Mouse (Mus musculus): ENCODE data around the gene Gabra4. TPM values are rescaled to one million over a fixed set of nuclear protein-coding genes. Genes with fewer than 3 reads are reported as not detected.

Gabra4 gene
- polyA plus RNA-seq (2012; rRNA removed): 0.31 and 0.37 TPM in 2 replicates

DNA sequence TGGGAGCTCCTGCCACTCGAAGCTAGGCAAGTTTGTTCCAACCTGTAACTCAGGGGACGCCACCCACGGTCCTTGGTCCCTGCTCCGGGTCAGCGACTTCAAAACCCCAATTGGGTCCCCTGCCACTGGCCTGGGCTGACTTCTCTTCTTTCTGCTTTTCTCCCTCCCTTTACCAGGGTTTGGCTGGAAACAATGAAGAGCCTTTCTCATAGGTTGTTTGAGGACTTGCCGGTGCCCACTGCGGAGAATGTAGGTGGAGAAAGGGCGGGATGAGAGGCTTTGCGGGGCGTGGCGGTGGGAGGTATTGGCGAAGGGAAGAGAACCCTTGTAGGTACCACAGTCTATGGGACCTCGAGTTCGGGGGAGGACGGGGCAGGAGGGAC, at the start of gene Gabra4:
TSS of gene Gabra4 (minus strand) at position 194 of the 383 bp plus-strand sequence.
- no peaks in the 10 kb centered on the region for H3K4me1 ChIP-seq (ENCODE audit: control insufficient read depth, insufficient read depth, low read length)

DNA sequence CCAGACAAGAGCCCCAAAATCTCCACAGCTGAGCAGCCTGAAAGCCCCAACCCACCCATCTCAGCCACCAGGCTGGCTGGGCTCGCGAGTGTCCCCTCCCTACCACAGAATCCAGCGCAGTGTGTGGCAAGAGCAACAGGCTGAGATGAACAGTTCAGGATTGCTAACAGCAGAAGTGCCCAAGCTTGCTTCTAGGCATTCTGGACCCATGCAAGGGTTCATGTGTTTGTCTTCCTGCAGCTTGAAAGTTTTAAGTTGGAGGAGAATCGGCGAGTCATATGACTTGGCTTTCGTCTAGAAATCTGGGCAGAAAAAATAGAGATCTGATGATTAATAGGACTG, 43.1 kb upstream of the Gabra4 start:
- Histone ChIP-seq H3K36me3 (ENCODE audit: control insufficient read depth, insufficient read depth, low read length) (no peaks in the 10 kb centered on the region), H3K4me1 (ENCODE audit: control insufficient read depth, insufficient read depth, low read length) (no peaks in the 10 kb centered on the region), H3K4me3 (ENCODE audit: insufficient read depth, low read depth, low read length) (peak overlapping the region; percentile 21; the same call in 1 of the 2 replicates), H3K27me3 (replicated peaks; ENCODE audit: control insufficient read depth, insufficient read depth, low read length) (no peaks in the 10 kb centered on the region), H3K27ac (ENCODE audit: insufficient read depth, low read depth, low read length) (no peak overlapping the region)
- no peak for DNase-seq
- TF ChIP-seq POLR2A (IDR thresholded peaks at IDR 0.05; ENCODE audit: low read depth, low read length) (no peak), CTCF (conservative IDR thresholded peaks at IDR 0.05; ENCODE audit: insufficient read depth, insufficient read length, low read depth, low read length) (no peak)
- WGBS: 1% methylated on average over 6 of the region's 6 CpGs

More for the DNA sequence above, at the start of gene Gabra4:
- H3K27me3 ChIP-seq (replicated peaks; ENCODE audit: control insufficient read depth, insufficient read depth, low read length): no peaks in the 10 kb centered on the region
- WGBS: under 1% methylated on average over 15 of the region's 15 CpGs
- no peak for TF ChIP-seq CTCF (conservative IDR thresholded peaks at IDR 0.05; ENCODE audit: insufficient read depth, insufficient read length, low read depth, low read length)
- no peak for TF ChIP-seq POLR2A (IDR thresholded peaks at IDR 0.05; ENCODE audit: low read depth, low read length)
- H3K4me3 ChIP-seq (ENCODE audit: insufficient read depth, low read depth, low read length): peak within 1 kb of the TSS; percentile 36; the same call in 1 of the 2 replicates
- H3K27ac ChIP-seq (ENCODE audit: insufficient read depth, low read depth, low read length): no peak within 1 kb of the TSS
- H3K36me3 ChIP-seq (ENCODE audit: control insufficient read depth, insufficient read depth, low read length): no peaks in the 10 kb centered on the region
- DNase-seq: peak; percentile 18

DNA sequence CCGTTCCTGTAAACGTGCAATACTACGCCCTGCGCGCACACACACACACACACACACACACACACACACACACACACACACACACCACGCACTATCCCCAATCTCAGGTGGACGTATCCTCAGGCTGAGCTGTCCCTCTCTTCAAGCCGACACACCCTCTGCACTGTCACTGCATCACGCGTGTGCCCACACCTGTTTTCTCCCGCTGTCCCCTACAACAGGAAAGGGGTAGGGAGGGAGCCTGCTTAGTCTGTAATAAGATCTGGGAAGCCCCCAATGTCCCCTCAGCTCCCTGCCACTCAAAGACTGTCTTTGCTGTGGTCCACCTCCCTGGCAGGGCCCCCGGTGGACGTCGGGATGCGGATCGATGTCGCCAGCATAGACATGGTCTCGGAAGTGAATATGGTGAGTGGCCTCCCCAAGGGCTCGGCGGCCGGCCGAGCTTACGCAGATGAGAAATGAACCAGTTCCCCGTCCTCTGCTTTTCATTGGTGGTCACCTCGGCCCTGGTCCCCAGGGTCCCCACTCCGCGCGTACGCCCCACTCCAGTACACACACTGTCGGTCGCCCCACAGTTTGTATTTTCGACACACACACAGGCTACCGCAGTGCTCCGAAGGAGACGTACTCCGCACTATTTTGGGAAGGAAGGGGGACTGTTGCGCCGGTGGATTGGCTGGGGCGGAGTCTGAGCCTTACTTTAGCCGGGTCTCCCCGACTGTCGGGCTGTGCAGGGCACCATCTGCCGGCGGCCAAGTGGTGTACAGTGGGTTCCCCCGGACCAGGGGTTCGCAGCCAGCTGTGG, 42.6 kb upstream of the Gabra4 start:
- DNase-seq: peak; percentile 7
- peak overlapping the region; percentile 21; the same call in 1 of the 2 replicates for H3K4me3 ChIP-seq (ENCODE audit: insufficient read depth, low read depth, low read length)
- under 1% methylated on average over 46 of the region's 46 CpGs for WGBS

DNA sequence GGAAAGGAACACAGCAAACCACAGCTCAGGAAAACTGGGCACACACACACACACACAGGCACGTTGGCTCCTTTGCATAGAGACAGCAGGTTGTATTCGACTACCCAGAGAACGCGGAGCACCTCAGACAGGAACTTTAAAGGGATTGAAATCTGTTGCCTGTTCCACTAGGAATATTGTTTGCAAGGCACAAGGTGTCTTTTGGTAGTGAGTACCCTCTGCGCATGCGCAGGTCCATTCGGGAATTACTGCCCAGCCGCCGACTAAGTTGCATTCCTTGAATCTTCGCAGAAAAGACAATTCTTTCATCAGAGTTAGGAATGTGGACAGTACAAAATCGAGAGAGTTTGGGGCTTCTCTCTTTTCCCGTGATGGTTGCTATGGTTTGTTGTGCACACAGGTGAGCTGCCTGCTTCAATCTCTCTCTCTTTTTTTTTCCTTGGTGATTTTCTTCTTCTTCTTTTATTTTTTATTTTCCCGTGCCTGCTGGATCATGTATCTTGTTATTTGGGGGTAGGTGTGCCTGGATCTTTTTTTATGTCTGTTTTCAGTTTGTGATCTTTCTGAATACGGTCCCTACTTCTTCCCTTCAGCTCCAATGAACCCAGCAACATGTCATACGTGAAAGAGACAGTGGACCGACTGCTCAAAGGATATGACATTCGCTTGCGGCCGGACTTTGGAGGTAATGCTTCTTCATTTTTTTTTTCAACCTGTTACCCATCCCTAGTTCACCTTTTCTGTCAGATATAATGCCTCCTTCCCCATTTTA, 41.8 kb upstream of the Gabra4 start:
- H3K36me3 ChIP-seq (ENCODE audit: control insufficient read depth, insufficient read depth, low read length): no peaks in the 10 kb centered on the region
- H3K4me1 ChIP-seq (ENCODE audit: control insufficient read depth, insufficient read depth, low read length): no peaks in the 10 kb centered on the region
- under 1% methylated on average over 19 of the region's 19 CpGs for WGBS
- no peak overlapping the region for H3K4me3 ChIP-seq (ENCODE audit: insufficient read depth, low read depth, low read length)
- peak; percentile 22 for DNase-seq
- no peak overlapping the region for H3K27ac ChIP-seq (ENCODE audit: insufficient read depth, low read depth, low read length)
- TF ChIP-seq CTCF (conservative IDR thresholded peaks at IDR 0.05; ENCODE audit: insufficient read depth, insufficient read length, low read depth, low read length) (no peak), POLR2A (IDR thresholded peaks at IDR 0.05; ENCODE audit: low read depth, low read length) (no peak)
- no peaks in the 10 kb centered on the region for H3K27me3 ChIP-seq (replicated peaks; ENCODE audit: control insufficient read depth, insufficient read depth, low read length)

More for the DNA sequence above, 42.6 kb upstream of the Gabra4 start:
- Histone ChIP-seq H3K4me1 (ENCODE audit: control insufficient read depth, insufficient read depth, low read length) (no peaks in the 10 kb centered on the region), H3K36me3 (ENCODE audit: control insufficient read depth, insufficient read depth, low read length) (no peaks in the 10 kb centered on the region), H3K27ac (ENCODE audit: insufficient read depth, low read depth, low read length) (no peak overlapping the region), H3K27me3 (replicated peaks; ENCODE audit: control insufficient read depth, insufficient read depth, low read length) (no peaks in the 10 kb centered on the region)
- TF ChIP-seq CTCF (conservative IDR thresholded peaks at IDR 0.05; ENCODE audit: insufficient read depth, insufficient read length, low read depth, low read length): no peak
- no peak for TF ChIP-seq POLR2A (IDR thresholded peaks at IDR 0.05; ENCODE audit: low read depth, low read length)

DNA sequence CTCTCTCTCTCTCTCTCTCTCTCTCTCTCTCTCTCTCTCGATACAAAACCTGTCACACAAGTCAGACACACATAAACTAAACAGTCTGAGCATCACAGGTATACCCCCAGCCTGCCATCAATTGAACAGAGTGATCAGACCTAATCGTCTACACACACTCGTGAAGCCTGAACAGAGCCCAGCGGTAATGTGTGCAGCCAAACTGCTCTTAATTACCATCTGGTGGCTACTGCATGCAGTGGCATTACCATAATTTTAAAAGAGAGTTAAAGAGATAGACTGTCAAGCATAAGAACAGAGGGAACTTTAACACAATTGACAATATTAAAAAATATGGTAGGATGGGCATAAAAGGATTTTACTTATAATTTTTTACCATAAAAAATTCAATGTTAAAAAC, 7.5 kb upstream of the Gabra4 start:
- Histone ChIP-seq H3K27ac (ENCODE audit: insufficient read depth, low read depth, low read length) (no peak overlapping the region), H3K4me1 (ENCODE audit: control insufficient read depth, insufficient read depth, low read length) (no peaks in the 10 kb centered on the region), H3K36me3 (ENCODE audit: control insufficient read depth, insufficient read depth, low read length) (no peaks in the 10 kb centered on the region), H3K27me3 (replicated peaks; ENCODE audit: control insufficient read depth, insufficient read depth, low read length) (no peaks in the 10 kb centered on the region), H3K4me3 (ENCODE audit: insufficient read depth, low read depth, low read length) (no peak overlapping the region)
- no peak for DNase-seq
- TF ChIP-seq POLR2A (IDR thresholded peaks at IDR 0.05; ENCODE audit: low read depth, low read length) (no peak), CTCF (conservative IDR thresholded peaks at IDR 0.05; ENCODE audit: insufficient read depth, insufficient read length, low read depth, low read length) (no peak)
- 34% methylated on average over 4 of the region's 4 CpGs for WGBS

DNA sequence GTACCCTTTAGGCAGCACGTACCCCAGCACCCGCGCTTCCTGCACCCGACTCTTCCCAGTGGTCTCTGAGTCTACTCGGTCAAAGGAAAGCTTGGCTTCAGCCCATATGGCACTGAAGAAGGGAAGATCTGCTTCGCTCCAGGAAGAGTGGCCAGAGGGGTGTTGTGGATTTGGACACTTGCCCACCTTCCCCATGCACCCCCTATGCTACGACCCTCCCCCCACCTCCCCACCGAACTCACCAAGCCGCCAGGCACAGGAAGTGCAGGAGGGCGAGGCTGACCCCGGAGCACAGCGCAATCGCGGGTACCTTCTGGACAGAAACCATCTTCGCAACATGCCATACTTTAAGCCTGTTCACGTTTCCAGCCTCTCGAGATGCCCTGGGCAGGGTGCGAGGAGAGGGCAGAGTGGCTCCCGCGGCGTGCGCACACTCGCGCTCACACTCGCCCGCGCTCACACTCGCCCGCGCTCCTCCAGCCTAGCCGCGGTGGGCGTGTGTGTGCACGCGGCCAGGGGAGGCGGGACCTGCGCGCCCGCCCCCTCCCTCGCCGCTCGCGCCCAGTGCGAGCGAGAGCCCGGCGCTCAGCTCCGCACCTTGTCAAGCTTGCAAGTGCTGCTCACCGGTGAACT, 510 bp downstream of the Gabra4 start, which contains the start of gene Gabrb1:
TSS of gene Gabrb1 (plus strand) at position 632 of the 633 bp plus-strand sequence.
- H3K36me3 ChIP-seq (ENCODE audit: control insufficient read depth, insufficient read depth, low read length): no peaks in the 10 kb centered on the region
- TF ChIP-seq POLR2A (IDR thresholded peaks at IDR 0.05; ENCODE audit: low read depth, low read length) (no peak), CTCF (conservative IDR thresholded peaks at IDR 0.05; ENCODE audit: insufficient read depth, insufficient read length, low read depth, low read length) (no peak)
- WGBS: under 1% methylated on average over 49 of the region's 49 CpGs
- H3K27ac ChIP-seq (ENCODE audit: insufficient read depth, low read depth, low read length): no peak within 1 kb of the TSS
- DNase-seq: peak; percentile 1
- H3K27me3 ChIP-seq (replicated peaks; ENCODE audit: control insufficient read depth, insufficient read depth, low read length): no peaks in the 10 kb centered on the region
- H3K4me3 ChIP-seq (ENCODE audit: insufficient read depth, low read depth, low read length): peak within 1 kb of the TSS; percentile 36; the same call in 1 of the 2 replicates
- no peaks in the 10 kb centered on the region for H3K4me1 ChIP-seq (ENCODE audit: control insufficient read depth, insufficient read depth, low read length)
